Mouse (Mus musculus) liver, embryonic 15.5 days (tissue): ENCODE measurements at regions not wholly inside any gene's neighbourhood (a gene's known extent, or its start where the extent isn't known, plus 50 kb on each side); places are given as distances from the start of the nearest gene placed in this dataset.
"Not testable (repeated sequence)": the region's sequence is repeated elsewhere in the genome, so short reads cannot be mapped to it uniquely, and the experiment has no call there.

Experiments
- ATAC-seq: fragments of 200-750 bp; cut with Nextera tagmentation; 2 replicates; pipeline ENCODE4 v1.8.0; 2017; ENCODE audit warnings: moderate number of reproducible peaks, mild to moderate bottlenecking, moderate library complexity; ENCODE audit not compliant: insufficient read depth
- H3K27ac ChIP-seq: fragments of 300-500 bp; sonication (generic); replicated peaks from 2 replicates; pipeline ENCODE4 v1.5.1; 2015; ENCODE audit warnings: mild to moderate bottlenecking, inconsistent platforms
- H3K27me3 ChIP-seq: fragments of 300-500 bp; sonication (generic); 2 replicates; pipeline ENCODE4 v1.6.1; 2015; ENCODE audit warnings: mild to moderate bottlenecking, inconsistent platforms
- H3K36me3 ChIP-seq: fragments of 300-500 bp; sonication (generic); replicated peaks from 2 replicates; pipeline ENCODE4 v1.6.1; 2015; ENCODE audit warnings: moderate library complexity, mild to moderate bottlenecking, inconsistent platforms
- H3K4me1 ChIP-seq: fragments of 300-500 bp; sonication (generic); replicated peaks from 2 replicates; pipeline ENCODE4 v1.6.1; 2015; ENCODE audit warnings: inconsistent platforms
- H3K4me2 ChIP-seq: fragments of 300-500 bp; sonication (generic); 2 replicates; pipeline ENCODE4 v1.6.1; 2015; ENCODE audit warnings: moderate library complexity, mild to moderate bottlenecking, inconsistent platforms
- H3K4me3 ChIP-seq: fragments of 300-500 bp; sonication (generic); replicated peaks from 2 replicates; pipeline ENCODE4 v1.5.1; 2015; ENCODE audit warnings: mild to moderate bottlenecking, inconsistent platforms
- H3K9ac ChIP-seq: fragments of 300-500 bp; sonication (generic); 2 replicates; pipeline ENCODE4 v1.6.1; 2015; ENCODE audit warnings: moderate library complexity, mild to moderate bottlenecking, inconsistent platforms
- H3K9me3 ChIP-seq: fragments of 300-500 bp; sonication (generic); replicated peaks from 2 replicates; pipeline ENCODE4 v1.6.1; 2016; ENCODE audit warnings: inconsistent platforms
- WGBS: fragments of 180-500 bp; shearing (Covaris S2); methylation state at CpG from one replicate; pipeline ENCODE4 v1.1.7; 2015; ENCODE audit warnings: mixed read lengths; ENCODE audit not compliant: insufficient replicate concordance; 5-methylcytosine and 5-hydroxymethylcytosine counted together

DNA sequence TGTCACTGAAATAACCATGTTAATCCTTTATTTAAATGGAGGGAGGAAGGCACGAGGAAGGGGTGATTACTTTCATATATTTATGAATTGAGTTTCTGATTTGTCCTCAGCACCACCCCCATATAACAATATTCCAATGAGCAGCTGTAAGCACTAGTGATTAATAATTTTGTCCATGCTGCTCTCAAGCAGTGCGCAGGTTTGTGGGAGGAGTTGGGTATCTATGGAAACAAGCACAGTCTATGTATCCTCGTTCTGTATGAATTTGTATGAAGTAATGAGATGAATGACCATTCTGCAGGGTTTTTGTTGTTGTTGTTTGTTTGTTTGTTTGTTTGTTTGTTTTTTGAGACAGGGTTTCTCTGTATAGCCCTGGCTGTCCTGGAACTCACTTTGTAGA lies 310.6 kb downstream of the Lrrc3b start:
- no peak overlapping the region for H3K9ac ChIP-seq
- H3K36me3 ChIP-seq, result no peaks in the 10 kb centered on the region
- H3K4me3 ChIP-seq, result no peak overlapping the region
- no peak overlapping the region for H3K27ac ChIP-seq
- WGBS, result 57% methylated on average over 3 of the region's 3 CpGs
- no peak overlapping the region for H3K4me2 ChIP-seq
- no peak for ATAC-seq
- H3K27me3 ChIP-seq, result no peaks in the 10 kb centered on the region
- H3K4me1 ChIP-seq, result no peaks in the 10 kb centered on the region
- H3K9me3 ChIP-seq, result no peaks in the 10 kb centered on the region

DNA sequence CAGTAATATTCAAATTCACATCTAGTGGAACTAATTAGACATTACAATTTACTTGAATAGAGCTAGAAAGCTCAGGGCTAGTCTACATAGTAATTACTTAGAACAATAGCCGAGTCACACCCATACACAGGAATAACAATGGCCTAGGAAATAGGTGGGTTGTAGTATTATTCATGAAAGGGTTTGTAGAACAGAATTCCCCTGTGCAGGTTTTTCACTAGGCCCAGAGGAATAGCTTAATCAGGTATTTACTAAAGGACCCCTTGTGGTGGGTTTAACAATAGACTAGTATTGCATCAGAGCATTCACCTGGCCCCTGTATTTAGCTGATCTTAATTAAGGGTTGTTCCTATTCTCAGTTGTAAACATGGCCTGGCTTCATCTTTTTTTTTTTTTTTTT lies 297.9 kb downstream of the Lrrc3b start:
- not testable (repeated sequence) for H3K27ac ChIP-seq, H3K9ac ChIP-seq, H3K4me3 ChIP-seq, H3K27me3 ChIP-seq, H3K4me1 ChIP-seq, ATAC-seq, H3K36me3 ChIP-seq, H3K9me3 ChIP-seq, H3K4me2 ChIP-seq
- WGBS, result 57% methylated on average over 1 of the region's 1 CpGs

DNA sequence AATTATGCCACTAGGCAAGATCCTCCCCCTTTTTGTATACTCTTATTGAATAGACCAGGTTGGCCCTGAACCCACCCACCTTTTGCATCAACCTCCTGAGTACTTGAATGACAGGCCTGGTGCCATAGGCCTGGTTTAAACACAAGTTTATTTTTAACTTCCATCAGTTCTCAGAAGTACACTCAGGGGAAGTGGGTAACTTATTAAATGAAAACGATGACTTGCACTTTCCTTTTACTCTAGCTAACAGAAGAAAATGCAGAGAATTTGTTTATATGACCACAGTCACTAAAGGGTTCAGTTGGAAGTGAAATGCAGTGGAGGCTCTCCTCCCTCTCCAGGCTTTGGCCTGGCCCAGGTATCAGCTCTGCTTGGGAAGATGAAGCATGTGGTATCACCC lies 295.9 kb downstream of the Lrrc3b start:
- Histone ChIP-seq H3K9ac (no peak overlapping the region), H3K4me3 (no peak overlapping the region), H3K27me3 (no peaks in the 10 kb centered on the region), H3K4me2 (no peak overlapping the region), H3K36me3 (no peaks in the 10 kb centered on the region), H3K27ac (no peak overlapping the region), H3K4me1 (no peaks in the 10 kb centered on the region), H3K9me3 (no peaks in the 10 kb centered on the region)
- 20% methylated on average over 1 of the region's 1 CpGs for WGBS
- no peak for ATAC-seq

DNA sequence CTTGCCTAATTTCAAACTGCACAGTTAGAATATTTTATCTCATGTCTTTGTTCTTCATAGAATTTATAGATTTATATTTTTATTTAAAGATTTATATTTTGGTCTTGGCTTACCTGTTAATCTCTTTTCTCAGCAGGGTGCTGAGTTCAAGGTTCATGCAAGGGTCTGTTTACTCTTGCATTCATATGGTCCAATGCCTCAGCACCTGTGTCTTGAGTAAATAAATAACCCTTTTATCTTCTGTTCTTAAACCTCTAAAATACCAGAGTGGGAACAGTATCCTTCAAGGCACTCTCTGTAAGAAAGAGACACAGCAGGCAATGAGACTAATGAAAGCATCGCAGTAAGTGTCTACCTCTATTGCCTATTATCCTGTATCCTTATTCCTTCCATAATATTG lies 290.3 kb downstream of the Lrrc3b start:
- WGBS, result 68% methylated on average over 1 of the region's 1 CpGs

More for the DNA sequence above, 290.3 kb downstream of the Lrrc3b start:
- Histone ChIP-seq H3K27ac (no peak overlapping the region), H3K27me3 (no peaks in the 10 kb centered on the region), H3K4me3 (no peak overlapping the region), H3K4me1 (no peaks in the 10 kb centered on the region), H3K4me2 (no peak overlapping the region), H3K36me3 (no peaks in the 10 kb centered on the region), H3K9ac (no peak overlapping the region), H3K9me3 (no peaks in the 10 kb centered on the region)
- ATAC-seq, result no peak
